Mouse (Mus musculus) gastrocnemius, postnatal 14 days (tissue): ENCODE measurements at regions not wholly inside any gene's neighbourhood (a gene's known extent, or its start where the extent isn't known, plus 50 kb on each side); places are given as distances from the start of the nearest gene placed in this dataset.

Source experiments
- DNase-seq: peaks from one replicate; pipeline ENCODE4 v3.0.0; 2021; ENCODE audit warnings: mixed read lengths
- intact Hi-C: fragments of 180-260 bp; cut with DNase I; formaldehyde crosslinking; loops from one replicate; pipeline ENCODE4 v1.15.1; 2025; ENCODE audit warnings: low total_unique reads

GRCm38 (mm10) chrX:11633823-11634222 lies 306.2 kb downstream of the H2al1j start:
- no peak for DNase-seq
- intact Hi-C loops = no loop called here

GRCm38 (mm10) chrX:11644484-11644883 lies 316.9 kb downstream of the H2al1j start:
- intact Hi-C loops = no loop called here
- DNase-seq = no peak

- DNase-seq = no peak
- intact Hi-C loops = no loop called here
Measured at GRCm38 (mm10) chrX:11646681-11647526, 319.3 kb downstream of the H2al1j start.

- DNase-seq = no peak
- intact Hi-C loops = no loop called here
Measured at GRCm38 (mm10) chrX:11647527-11647836, 319.9 kb downstream of the H2al1j start.

- no peak for DNase-seq
- intact Hi-C loops = no loop called here
Measured at GRCm38 (mm10) chrX:11653336-11653735, 325.7 kb downstream of the H2al1j start.

- intact Hi-C loops = no loop called here
- no peak for DNase-seq
Measured at GRCm38 (mm10) chrX:11654976-11655375, 327.4 kb downstream of the H2al1j start.

- intact Hi-C loops = no loop called here
- DNase-seq = no peak
Measured at GRCm38 (mm10) chrX:11655466-11655865, 327.8 kb downstream of the H2al1j start.

GRCm38 (mm10) chrX:11657606-11658254 lies 330.1 kb downstream of the H2al1j start:
- no peak for DNase-seq
- intact Hi-C loops = no loop called here

- DNase-seq = peak; percentile 33
- intact Hi-C loops = no loop called here
Measured at GRCm38 (mm10) chrX:11663187-11663829, 335.7 kb downstream of the H2al1j start.

GRCm38 (mm10) chrX:11664330-11665061 lies 336.9 kb downstream of the H2al1j start:
- peak; percentile 70 for DNase-seq
- intact Hi-C loops = no loop called here

GRCm38 (mm10) chrX:11665077-11665974 lies 337.7 kb downstream of the H2al1j start:
- no peak for DNase-seq
- intact Hi-C loops = no loop called here

GRCm38 (mm10) chrX:11666517-11666916 lies 338.9 kb downstream of the H2al1j start:
- intact Hi-C loops = no loop called here

GRCm38 (mm10) chrX:11671805-11672204 lies 344.2 kb downstream of the H2al1j start:
- no peak for DNase-seq
- intact Hi-C loops = no loop called here

More at GRCm38 (mm10) chrX:11666517-11666916, 338.9 kb downstream of the H2al1j start:
- DNase-seq = no peak

GRCm38 (mm10) chrX:11678086-11678485 lies 350.5 kb downstream of the H2al1j start:
- intact Hi-C loops = no loop called here
- no peak for DNase-seq

- DNase-seq = no peak
- intact Hi-C loops = no loop called here
Measured at GRCm38 (mm10) chrX:11681274-11681673, 353.7 kb downstream of the H2al1j start.

GRCm38 (mm10) chrX:11689989-11690405 lies 362.4 kb downstream of the H2al1j start:
- no peak for DNase-seq
- intact Hi-C loops = no loop called here

- intact Hi-C loops = no loop called here
- no peak for DNase-seq
Measured at GRCm38 (mm10) chrX:11690446-11690845, 362.8 kb downstream of the H2al1j start.

- intact Hi-C loops = no loop called here
- no peak for DNase-seq
Measured at GRCm38 (mm10) chrX:11691019-11691418, 363.4 kb downstream of the H2al1j start.

GRCm38 (mm10) chrX:11696565-11696964 lies 368.9 kb downstream of the H2al1j start:
- intact Hi-C loops = no loop called here
- DNase-seq = no peak
